Mouse (Mus musculus): Measurements from ENCODE around the gene Dnmt3a.

- no peak for TF ChIP-seq CTCF (IDR thresholded peaks at IDR 0.05; ENCODE audit: insufficient read depth, low read length)
- no peak for TF ChIP-seq POLR2A (IDR thresholded peaks at IDR 0.05; ENCODE audit: borderline replicate concordance, extremely low read depth, low read depth, low read length)
Measured at GRCm38 (mm10) chr12:3859545-3859944, 53.7 kb downstream of the Dnmt3a start.

Measured in lung, adult 2 months (tissue).